Mouse (Mus musculus) cerebellum, adult 9-10 months (tissue): ENCODE measurements at regions not wholly inside any gene's neighbourhood (a gene's known extent, or its start where the extent isn't known, plus 50 kb on each side); places are given as distances from the start of the nearest gene placed in this dataset.

Source experiments
- DNase-seq: peaks from one replicate; pipeline ENCODE4 v3.0.0; 2022

GRCm38 (mm10) chr4:105397451-105397850 is 240.3 kb downstream of the Plpp3 start:
- no peak for DNase-seq

DNA sequence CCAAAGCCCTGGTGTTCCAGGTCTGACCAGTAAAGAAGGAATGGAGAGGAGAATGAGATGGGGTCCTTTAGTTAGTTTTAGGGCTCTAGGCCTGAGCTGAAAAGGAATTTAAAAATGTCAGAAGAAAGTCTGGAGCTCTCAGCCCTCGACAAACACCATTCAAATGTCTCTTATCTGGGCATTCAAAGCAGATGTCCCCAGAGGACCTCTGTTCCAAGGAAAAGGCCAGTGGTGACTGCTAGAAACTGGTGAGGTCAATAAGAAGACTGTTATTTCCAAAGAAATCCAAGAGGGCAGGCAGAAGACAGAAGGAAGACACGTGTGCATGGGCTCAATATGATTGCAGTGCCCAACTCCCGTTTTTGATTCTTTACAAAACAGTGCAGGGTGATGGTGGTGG is 244.9 kb downstream of the Plpp3 start:
- DNase-seq, result no peak

- DNase-seq, result no peak
Measured at GRCm38 (mm10) chr4:105403169-105403568, 246.0 kb downstream of the Plpp3 start.

GRCm38 (mm10) chr4:105403686-105404085 is 246.5 kb downstream of the Plpp3 start:
- no peak for DNase-seq

- DNase-seq, result no peak
Measured at GRCm38 (mm10) chr4:105405728-105406127, 248.6 kb downstream of the Plpp3 start.

- no peak for DNase-seq
Measured at GRCm38 (mm10) chr4:105406786-105407464, 249.8 kb downstream of the Plpp3 start.

- DNase-seq, result no peak
Measured at GRCm38 (mm10) chr4:105408896-105409295, 251.7 kb downstream of the Plpp3 start.

DNA sequence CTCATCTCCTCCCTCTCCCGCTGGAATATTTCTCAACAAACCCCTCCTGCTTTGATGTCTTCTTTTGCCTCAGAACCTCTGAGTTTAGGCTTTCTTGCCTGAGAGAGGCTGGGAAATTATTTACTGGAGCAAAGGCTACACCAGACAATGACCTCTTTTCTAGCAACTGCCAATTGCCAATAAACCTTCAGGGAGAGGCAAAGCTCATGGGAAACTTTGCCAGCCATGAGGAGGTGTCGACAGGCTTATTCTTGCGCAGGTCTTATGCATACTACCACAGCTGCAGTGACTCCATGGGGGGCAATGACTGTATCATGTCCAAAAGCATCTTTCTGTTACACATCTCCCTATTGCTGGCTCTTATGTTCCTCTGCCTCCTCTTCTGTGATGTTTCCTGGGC is 260.0 kb downstream of the Plpp3 start:
- no peak for DNase-seq

DNA sequence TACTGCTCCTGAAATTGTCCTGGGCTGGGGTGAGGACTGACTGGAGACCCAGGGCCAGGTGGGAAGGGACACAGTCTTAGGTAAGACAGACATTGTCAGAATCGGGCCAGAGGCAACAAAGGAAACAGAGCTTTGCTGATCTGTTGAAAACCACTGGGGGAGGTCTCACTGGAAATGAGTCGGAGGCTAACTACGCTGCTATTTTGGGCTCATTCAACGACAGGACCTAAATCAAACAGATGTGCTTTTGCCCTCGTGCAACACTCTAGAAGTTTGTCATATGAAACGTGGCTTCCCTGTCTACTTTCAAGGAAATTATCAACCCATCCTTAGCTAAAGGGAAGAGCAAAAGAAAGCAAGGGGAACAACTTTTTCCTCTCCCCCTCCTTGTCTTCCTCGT is 265.3 kb downstream of the Plpp3 start:
- DNase-seq, result no peak

DNA sequence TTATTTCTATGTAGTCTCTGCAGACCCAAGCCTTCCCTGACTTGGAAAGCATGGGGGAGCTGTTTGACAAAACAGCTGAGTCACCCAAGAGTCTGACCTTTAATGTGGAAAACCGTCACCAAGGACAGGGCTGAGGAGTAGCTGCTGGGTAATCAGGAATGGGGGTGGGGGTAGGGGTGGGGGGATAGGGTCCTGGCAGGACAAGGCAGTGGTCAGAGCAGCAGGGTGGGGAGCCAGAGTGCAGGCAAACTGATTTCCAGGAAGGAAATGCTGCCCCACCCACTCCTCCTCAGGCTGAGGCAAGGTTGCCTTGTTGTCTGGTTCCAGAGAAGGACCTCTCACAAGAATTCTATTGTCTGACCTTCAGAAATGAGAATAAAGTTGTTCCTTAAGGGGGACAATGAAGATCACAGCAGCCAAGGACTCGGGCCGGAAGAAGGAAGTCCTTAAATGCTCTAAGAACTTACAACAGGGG is 266.6 kb downstream of the Plpp3 start:
- no peak for DNase-seq

DNA sequence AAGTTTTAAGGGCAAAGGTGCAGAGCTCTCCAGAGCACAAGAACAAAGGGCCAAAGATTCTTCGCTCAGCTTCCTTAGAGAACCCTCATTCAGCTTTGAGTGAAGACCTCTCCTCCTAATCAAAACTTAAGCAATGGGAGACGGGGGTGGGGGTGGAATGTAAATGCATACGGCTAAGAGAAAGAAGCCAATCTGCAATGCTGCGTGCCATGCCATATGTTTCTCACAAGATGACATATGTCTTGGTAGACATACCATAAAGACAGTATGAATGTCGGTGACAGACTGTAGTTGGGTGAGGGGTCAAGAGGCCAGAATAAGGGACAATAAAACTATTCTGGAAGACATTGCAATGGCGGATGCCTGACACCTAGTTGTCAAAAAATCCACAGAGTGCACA is 267.9 kb downstream of the Plpp3 start:
- DNase-seq, result no peak

- no peak for DNase-seq
Measured at GRCm38 (mm10) chr4:105427581-105427980, 270.4 kb downstream of the Plpp3 start.

GRCm38 (mm10) chr4:105429381-105430100 is 272.4 kb downstream of the Plpp3 start:
- no peak for DNase-seq

- no peak for DNase-seq
Measured at GRCm38 (mm10) chr4:105432461-105432860, 275.3 kb downstream of the Plpp3 start.

- no peak for DNase-seq
Measured at GRCm38 (mm10) chr4:105437141-105437540, 280.0 kb downstream of the Plpp3 start.

DNA sequence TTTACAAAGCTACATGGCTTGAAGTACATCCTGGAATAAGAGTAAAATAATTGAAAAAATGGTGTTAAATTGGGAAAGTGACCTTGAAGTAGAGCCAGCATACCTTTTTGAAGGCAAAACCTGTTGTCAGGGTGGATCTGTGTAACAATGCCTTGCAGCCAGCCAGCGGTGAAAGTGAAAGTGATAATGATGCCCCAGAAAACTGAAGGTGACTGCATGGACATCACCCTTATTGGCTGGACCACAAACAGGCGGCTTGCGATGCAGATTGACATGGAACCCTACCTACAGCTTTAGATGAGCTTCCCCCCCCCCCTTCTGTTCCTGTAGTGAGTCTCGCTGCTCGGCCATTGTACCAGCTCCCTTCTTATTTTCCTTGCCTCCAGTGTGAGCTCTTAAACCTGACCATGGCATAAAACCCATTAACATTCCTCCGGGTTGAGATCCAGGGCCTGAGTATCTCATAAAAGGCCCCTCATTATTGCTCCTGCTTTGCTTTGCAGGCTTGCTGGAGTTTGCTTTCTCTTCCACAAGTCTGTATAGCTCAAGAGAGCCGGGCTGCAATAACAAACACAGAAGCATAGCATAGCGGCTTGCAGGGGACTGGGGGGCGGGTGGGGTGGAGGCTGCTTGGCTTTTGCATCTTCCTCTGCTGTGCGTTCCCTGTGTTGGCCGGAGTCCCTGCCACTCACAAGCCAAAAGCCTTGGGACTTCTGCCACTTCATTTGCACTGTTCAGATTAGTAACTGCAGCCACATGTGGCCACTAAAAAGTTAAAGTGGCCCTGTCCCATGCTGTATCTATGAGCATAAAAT is 292.1 kb downstream of the Plpp3 start:
- DNase-seq, result no peak

DNA sequence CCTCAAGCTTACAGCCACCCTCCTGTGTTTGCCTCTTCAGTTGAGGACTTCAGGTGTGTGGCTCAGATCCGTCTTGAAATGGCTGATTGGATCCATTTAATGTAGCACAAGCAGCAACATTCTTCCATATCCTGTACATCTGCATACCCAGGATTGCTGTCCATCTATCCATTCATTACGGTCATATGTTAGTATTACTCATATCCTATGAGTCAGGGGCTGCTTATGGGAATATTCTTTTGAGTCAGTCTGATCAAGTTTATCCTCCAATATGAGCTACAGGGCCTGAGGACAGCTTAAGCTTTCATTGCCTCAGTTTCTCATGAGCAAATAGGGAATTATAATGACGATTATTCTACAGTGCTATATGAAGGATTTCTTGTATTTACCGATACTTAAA is 293.7 kb downstream of the Plpp3 start:
- DNase-seq, result no peak

DNA sequence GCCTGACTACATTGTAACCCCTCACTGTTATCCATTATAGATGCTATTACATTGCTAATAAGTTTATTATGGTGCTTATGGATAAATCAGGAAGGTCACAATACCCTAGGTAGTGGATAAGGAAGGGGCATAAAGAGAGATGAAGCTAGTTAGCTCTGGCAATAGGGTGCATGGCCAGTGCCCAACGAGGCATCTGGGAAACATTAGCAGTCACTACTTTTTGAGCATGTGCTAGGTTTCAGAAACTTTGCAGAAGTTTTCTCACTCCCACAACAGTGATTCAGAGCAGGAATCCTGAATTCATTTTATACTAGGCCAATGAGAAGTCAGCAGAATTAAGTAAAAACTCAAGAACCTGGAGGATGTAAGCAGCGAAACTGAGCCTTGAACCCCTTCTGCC is 294.7 kb downstream of the Plpp3 start:
- no peak for DNase-seq

DNA sequence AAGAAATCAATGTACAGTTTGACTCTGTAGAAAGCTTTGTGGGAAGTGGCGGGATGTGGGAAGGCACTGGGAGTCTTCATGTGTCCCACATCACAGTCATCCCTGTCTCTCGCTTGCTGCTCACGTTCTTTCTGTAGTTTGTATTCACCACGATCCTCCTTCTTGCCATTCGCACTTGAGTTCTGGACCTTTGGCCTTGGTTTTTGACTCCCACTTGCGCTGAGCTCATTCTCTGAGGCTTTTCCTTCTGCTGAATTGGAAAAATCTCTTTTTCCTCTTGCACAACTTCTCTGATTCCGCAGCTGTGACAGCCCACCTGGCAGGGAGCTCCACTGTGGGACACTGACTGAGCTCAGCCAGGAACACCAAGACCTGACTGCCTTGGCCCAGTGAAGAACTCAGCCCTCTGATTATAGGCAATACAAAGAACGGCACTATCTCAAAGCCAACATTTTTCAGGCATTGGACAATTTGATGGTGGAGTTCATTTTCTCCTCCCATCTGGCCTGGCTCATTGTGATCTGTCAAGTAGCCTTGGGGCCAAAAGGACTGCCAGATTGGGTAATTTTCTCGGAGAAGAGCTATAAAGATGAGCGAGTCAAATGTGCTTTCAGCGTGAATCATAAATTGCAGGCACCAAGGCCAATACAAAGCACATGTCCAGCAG is 299.9 kb downstream of the Plpp3 start:
- DNase-seq, result peak; percentile 26

GRCm38 (mm10) chr4:105459991-105460688 is 303.0 kb downstream of the Plpp3 start:
- no peak for DNase-seq

GRCm38 (mm10) chr4:105460689-105461005 is 303.5 kb downstream of the Plpp3 start:
- no peak for DNase-seq

GRCm38 (mm10) chr4:105467811-105468210 is 310.7 kb downstream of the Plpp3 start:
- no peak for DNase-seq
